Mouse (Mus musculus) layer of hippocampus, adult 2 months (tissue): ENCODE results near the gene Oxa1l. TPM values are rescaled to one million over a fixed set of nuclear protein-coding genes. Genes with fewer than 3 reads are reported as not detected.

Experiments
- DNase-seq, 2 experiments: peaks; one replicate each; pipeline ENCODE4 v3.0.0; 2022; ENCODE audit warnings: low spot score in 2 of 2
- H3K27ac ChIP-seq: fragments of 200-600 bp; 2 replicates; pipeline ENCODE4 v1.8.1; 2022
- H3K4me3 ChIP-seq: fragments of 200-600 bp; 2 replicates; pipeline ENCODE4 v1.8.1; 2022; ENCODE audit warnings: mild to moderate bottlenecking
- CTCF ChIP-seq: fragments of 200-600 bp; conservative IDR thresholded peaks from 2 replicates; pipeline ENCODE4 v1.8.1; 2022; ENCODE audit warnings: antibody characterized with exemption, mild to moderate bottlenecking, moderate library complexity
- total RNA-seq, 2 experiments: library from RNA; stranded (reverse); gene quantifications; 2 replicates each; pipeline ENCODE4 v1.2.3; 2021

Oxa1l gene
- total RNA-seq, 2 experiments from 2014 or later, result 52.1 to 54.9 TPM

DNA sequence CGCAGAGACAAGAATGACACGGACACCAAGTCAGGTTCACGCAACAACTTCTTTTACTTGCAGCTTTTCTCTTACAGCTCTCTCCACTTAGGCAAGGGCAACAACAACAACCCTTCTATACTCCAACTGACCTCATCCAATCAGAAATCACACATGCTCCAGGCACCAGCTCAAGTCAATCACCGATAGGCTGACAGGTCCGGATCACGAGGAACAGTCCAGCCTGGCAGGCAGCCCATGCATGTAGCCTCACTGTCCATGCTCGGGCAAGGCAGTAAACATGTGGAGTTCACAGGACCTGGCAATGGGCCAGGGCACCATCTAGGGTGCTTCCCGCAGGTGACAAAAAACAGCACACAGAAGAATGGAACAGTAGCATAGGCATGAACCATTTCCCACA is 8.3 kb upstream of the Oxa1l start:
- no peak for DNase-seq
- TF ChIP-seq CTCF, result no peak
- Histone ChIP-seq H3K27ac (no peak overlapping the region), H3K4me3 (no peak overlapping the region)

DNA sequence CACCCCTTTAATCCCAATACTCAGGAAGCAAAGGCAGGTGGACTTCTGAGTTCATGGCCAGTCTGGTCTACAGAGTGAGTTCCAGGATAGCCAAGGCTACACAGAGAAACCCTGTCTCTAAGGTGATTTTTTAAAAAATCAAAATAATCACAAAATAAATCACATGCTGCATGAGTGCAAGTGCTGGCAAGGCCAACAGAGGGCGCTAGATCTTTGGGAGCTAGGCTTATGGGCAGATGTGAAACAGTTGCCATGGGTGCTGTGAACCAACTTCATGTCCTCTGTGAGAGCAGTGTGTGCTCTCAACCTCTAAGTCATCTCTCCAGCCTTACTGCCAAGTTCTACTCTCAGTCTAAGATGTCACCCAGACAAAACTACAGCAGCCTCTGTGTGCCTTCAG is 6.2 kb upstream of the Oxa1l start:
- DNase-seq, result no peak
- no peak overlapping the region for H3K27ac ChIP-seq
- no peak overlapping the region for H3K4me3 ChIP-seq
- no peak for TF ChIP-seq CTCF

GRCm38 (mm10) chr14:54363156-54363555 is 2.5 kb downstream of the Oxa1l start:
- TF ChIP-seq CTCF, result no peak
- Histone ChIP-seq H3K4me3 (no peak overlapping the region), H3K27ac (no peak overlapping the region)
- DNase-seq, result no peak

- DNase-seq, result no peak
- no peak for TF ChIP-seq CTCF
- H3K4me3 ChIP-seq, result no peak overlapping the region
- no peak overlapping the region for H3K27ac ChIP-seq
These were observed 4.5 kb downstream of the Oxa1l start for GRCm38 (mm10) chr14:54365026-54365645.

DNA sequence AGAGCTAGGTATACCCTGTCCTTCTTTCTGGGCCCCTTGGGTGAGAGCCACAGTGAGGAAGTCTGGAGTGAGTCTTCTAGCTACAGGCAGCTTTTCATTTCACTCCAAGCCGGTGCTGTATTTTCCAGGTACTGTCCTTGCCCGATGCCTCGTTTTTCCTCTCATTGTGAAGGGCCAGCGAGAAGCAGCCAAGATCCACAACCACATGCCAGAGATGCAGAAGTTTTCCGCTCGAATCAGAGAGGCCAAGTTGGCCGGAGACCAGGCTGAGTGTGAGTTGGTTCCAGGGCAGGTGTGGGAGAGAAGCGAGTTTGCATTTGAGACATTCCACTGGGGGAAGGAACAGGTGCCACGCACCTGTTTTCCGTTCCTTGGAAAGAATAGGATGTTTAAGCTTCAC is 5.9 kb downstream of the Oxa1l start:
- no peak overlapping the region for H3K4me3 ChIP-seq
- DNase-seq, result no peak
- no peak for TF ChIP-seq CTCF
- H3K27ac ChIP-seq, result no peak overlapping the region

DNA sequence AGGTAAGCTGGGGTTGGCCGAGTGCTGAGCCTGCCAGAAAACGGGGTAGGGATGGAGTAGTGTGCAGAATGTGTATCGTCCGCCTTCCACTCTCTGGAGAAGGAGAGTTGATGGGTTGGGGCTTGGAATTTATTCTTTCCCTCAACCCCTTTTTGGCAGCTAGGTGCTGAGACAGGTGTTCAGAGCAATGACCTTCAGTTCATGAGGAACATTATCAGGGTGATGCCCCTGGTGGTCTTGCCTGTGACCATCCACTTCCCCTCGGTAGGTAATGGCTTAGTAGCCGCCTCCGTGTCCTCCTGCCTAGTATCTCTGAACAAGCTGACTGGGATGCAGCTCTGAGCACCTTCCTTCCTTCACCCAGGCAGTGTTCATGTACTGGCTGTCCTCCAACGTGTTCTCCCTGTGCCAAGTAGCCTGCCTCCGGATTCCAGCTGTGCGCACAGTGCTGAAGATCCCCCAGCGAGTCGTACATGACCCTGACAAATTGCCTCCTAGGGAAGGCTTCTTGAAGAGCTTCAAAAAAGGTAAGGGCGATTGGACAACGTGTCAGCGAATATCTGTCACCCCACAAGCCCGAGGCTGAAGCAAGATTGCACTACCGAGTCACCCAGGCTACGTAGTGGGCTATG is 6.9 kb downstream of the Oxa1l start:
- TF ChIP-seq CTCF, result no peak
- DNase-seq, result no peak
- no peak overlapping the region for H3K4me3 ChIP-seq
- H3K27ac ChIP-seq, result no peak overlapping the region

GRCm38 (mm10) chr14:54369372-54369771 is 8.7 kb downstream of the Oxa1l start:
- TF ChIP-seq CTCF, result no peak
- Histone ChIP-seq H3K4me3 (no peak overlapping the region), H3K27ac (no peak overlapping the region)
- DNase-seq, result no peak

DNA sequence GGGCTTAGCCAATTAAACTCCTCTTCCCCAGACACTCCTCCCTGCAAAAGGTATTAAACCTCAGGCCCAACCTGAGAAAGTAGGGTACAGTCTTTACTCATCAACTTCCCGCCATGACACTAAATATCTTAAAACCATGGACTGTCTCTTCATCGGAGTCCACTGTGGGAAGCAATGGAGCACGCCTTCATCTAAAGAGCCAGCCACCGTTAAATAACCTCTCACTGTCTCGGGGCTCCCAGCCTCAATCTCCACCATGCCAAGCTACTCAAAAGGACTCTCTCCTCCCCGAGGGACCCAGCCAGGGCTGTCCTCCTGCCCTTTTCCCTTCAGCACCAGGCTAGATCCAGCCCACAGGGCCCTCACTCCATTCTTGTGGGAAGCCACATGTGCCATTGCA is 10.0 kb downstream of the Oxa1l start:
- no peak for TF ChIP-seq CTCF
- Histone ChIP-seq H3K27ac (no peak overlapping the region), H3K4me3 (no peak overlapping the region)
- DNase-seq, result no peak

DNA sequence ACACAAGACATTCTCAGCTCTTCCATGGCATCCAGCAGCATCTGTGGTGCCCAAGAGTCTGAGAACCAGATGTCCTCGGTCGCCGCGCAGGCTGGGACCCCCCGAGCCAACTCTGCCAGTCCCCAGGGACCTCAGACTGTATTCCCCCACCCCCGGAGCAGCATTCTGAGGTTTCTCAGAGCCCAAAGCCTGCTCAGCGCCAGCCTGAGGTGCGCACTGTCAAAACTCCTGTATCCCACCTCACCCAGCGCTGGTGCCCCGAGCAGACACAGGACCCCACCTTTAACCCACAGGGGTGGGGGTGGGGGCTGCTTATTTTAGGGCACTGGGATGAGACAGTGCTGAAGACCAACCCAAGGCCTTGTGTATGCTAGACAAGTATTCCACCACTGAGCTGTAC is 10.8 kb downstream of the Oxa1l start:
- H3K27ac ChIP-seq, result no peak overlapping the region
- no peak for TF ChIP-seq CTCF
- H3K4me3 ChIP-seq, result no peak overlapping the region
- no peak for DNase-seq

GRCm38 (mm10) chr14:54372923-54373322 is 12.3 kb downstream of the Oxa1l start:
- no peak for DNase-seq
- Histone ChIP-seq H3K4me3 (no peak overlapping the region), H3K27ac (no peak overlapping the region)
- no peak for TF ChIP-seq CTCF

DNA sequence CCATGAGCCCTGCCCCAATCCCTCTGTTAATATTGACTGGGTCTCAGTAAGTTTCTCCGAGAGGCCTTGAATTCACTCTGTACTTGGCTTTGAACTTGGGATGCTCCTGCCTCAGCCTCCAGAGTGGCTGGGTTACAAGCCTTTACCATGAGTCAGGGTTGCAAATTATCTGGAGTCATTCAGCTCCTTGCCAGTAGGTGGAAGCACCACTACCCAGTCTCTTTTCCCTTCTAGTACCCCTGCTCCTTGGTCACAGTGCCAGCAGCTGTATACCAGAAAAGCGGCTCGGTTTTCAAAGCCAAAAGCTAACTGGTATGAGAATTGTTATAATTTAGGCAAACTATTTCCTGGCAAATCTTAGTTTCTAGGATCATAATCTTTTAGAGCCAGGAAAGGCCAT is 15.3 kb downstream of the Oxa1l start:
- no peak for DNase-seq
- TF ChIP-seq CTCF, result peak; percentile 76
- Histone ChIP-seq H3K27ac (no peak overlapping the region), H3K4me3 (no peak overlapping the region)

GRCm38 (mm10) chr14:54377166-54377565 is 16.5 kb downstream of the Oxa1l start:
- TF ChIP-seq CTCF, result no peak
- H3K27ac ChIP-seq, result no peak overlapping the region
- no peak overlapping the region for H3K4me3 ChIP-seq
- no peak for DNase-seq

DNA sequence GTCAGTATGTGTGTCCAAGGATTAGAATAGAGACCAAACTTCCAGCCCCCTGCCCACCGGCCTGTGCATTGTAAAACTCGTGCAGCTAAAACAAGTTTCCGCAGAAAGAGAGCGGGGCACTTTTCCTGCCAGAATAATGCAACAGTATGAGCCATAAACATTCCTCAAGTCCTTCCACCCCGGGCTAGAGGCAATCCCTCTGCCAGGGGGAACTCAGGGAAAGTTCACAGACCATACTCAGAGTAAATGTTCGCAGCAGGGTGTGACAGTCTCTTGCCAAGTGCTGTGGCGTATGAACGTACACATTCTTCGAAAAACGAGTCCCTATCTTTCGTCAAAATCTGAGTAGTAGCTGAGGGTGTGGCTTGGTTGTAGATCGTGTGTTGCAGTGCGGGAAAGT is 18.9 kb downstream of the Oxa1l start:
- H3K27ac ChIP-seq, result no peak overlapping the region
- DNase-seq, result no peak
- H3K4me3 ChIP-seq, result no peak overlapping the region
- TF ChIP-seq CTCF, result no peak

DNA sequence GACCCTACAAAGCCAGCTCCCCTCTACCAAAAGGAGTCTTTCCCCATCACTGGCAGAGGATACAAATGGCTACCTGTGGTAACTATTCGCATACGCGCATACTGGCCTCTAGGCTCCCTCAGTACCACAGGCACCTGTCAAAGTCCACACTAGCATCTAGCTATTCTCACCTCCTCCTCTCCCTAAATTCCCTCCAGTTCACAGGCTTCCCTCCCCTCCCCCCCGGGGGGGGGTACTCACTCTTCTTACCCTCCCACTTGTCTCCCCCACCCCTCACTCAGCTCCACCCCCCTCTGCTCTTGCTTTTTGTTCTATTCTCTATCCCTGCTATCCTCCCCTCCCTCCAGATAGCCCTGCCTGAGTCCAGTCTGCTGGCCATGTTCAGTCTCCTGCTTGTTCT is 20.0 kb downstream of the Oxa1l start:
- H3K27ac ChIP-seq, result no peak overlapping the region
- no peak for TF ChIP-seq CTCF
- no peak for DNase-seq
- H3K4me3 ChIP-seq, result no peak overlapping the region
